Mouse (Mus musculus) hindbrain, embryonic 16.5 days (tissue): Measurements from ENCODE around the gene Zfyve1. TPM values are rescaled to one million over a fixed set of nuclear protein-coding genes. Genes with fewer than 3 reads are reported as not detected.

Experiments
- ATAC-seq: fragments of 200-750 bp; cut with Nextera tagmentation; 2 replicates; pipeline ENCODE4 v1.8.0; 2017; ENCODE audit warnings: moderate TSS enrichment, moderate library complexity
- H3K27ac ChIP-seq: fragments of 300-500 bp; sonication (generic); 2 replicates; pipeline ENCODE4 v1.5.1; 2014; ENCODE audit warnings: low read depth, mild to moderate bottlenecking, control low read depth, low read length, moderate library complexity
- H3K27me3 ChIP-seq: fragments of 300-500 bp; sonication (generic); replicated peaks from 2 replicates; pipeline ENCODE4 v1.6.1; 2014; ENCODE audit warnings: low read length; ENCODE audit not compliant: control insufficient read depth, insufficient read depth
- H3K36me3 ChIP-seq: fragments of 300-500 bp; sonication (generic); 2 replicates; pipeline ENCODE4 v1.6.1; 2014; ENCODE audit warnings: mild to moderate bottlenecking, low read length, moderate library complexity, mixed read lengths; ENCODE audit not compliant: control insufficient read depth, insufficient read depth
- H3K4me1 ChIP-seq: fragments of 300-500 bp; sonication (generic); 2 replicates; pipeline ENCODE4 v1.6.1; 2014; ENCODE audit warnings: low read depth, low read length; ENCODE audit not compliant: control insufficient read depth, insufficient read depth
- H3K4me2 ChIP-seq: fragments of 300-500 bp; sonication (generic); 2 replicates; pipeline ENCODE4 v1.6.1; 2014; ENCODE audit warnings: mild to moderate bottlenecking, low read length, control low read depth, moderate library complexity
- H3K4me3 ChIP-seq: fragments of 300-500 bp; sonication (generic); 2 replicates; pipeline ENCODE4 v1.5.1; 2014; ENCODE audit warnings: mild to moderate bottlenecking, low read length, control low read depth, moderate library complexity
- H3K9ac ChIP-seq: fragments of 300-500 bp; sonication (generic); 2 replicates; pipeline ENCODE4 v1.6.1; 2014; ENCODE audit warnings: low read depth, mild to moderate bottlenecking, control low read depth, low read length, moderate library complexity
- H3K9me3 ChIP-seq: fragments of 300-500 bp; sonication (generic); 2 replicates; pipeline ENCODE4 v1.6.1; 2014; ENCODE audit warnings: mild to moderate bottlenecking, low read length, moderate library complexity; ENCODE audit not compliant: control insufficient read depth
- WGBS: fragments of 180-500 bp; shearing (Covaris S2); extraction: QIAGEN DNeasy Blood & Tissue Kit; methylation state at CpG from one replicate; pipeline ENCODE4 v1.1.7; 2014; 5-methylcytosine and 5-hydroxymethylcytosine counted together
- polyA plus RNA-seq: library from polyadenylated mRNA; unstranded; fragments of >200 nt; fragmentation: Nextera tagmentation; extraction: Ambion mirVana; gene quantifications from 2 replicates; pipeline ENCODE4 v1.2.1, GENCODE M21; 2015

Gene Zfyve1
- polyA plus RNA-seq, 1 experiment from 2014 or later, result 20.8 TPM

DNA sequence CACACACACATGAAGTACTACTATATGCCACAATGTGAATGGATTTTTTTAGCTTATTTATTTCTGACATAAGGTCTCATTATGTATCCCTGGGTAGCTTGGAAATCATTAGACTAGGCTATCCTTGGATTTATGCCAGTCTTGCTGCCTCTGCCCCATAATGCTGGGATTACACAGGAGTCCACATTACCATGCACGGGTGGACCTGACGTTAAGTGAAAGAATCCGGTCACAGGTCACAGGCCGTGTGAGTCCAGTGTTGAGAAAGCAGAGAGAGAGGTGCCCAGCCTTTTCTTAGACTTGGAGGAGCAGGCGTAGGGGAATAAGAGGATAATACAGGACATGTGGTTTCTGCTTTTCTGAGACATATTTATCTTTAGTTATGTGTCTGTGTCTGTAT is 97.8 kb downstream of the Zfyve1 start:
- Histone ChIP-seq H3K9me3 (no peaks in the 10 kb centered on the region), H3K27me3 (no peaks in the 10 kb centered on the region), H3K4me2 (no peak overlapping the region), H3K36me3 (no peaks in the 10 kb centered on the region), H3K9ac (no peak overlapping the region), H3K27ac (no peak overlapping the region), H3K4me1 (no peaks in the 10 kb centered on the region), H3K4me3 (no peak overlapping the region)
- WGBS, result 74% methylated on average over 5 of the region's 5 CpGs
- ATAC-seq, result no peak

DNA sequence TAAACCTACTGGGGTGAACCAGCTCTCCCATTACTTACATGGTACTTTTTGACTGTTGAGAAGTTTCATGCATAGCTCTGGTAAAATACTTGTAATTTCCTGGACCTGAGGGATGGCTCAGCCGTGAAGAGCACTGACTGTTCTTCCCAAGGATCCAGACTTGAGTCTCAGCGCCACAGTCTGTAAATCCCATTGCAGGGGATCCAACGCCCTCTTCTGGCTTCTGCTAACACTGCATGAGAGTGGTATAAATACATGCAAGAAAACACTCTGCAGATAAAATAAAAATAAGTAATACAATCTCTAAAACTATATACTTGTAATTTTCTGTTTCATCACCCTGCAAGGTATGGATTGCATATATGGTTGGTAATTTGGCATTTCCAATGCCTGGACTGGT is 99.1 kb downstream of the Zfyve1 start:
- H3K27ac ChIP-seq, result no peak overlapping the region
- H3K4me3 ChIP-seq, result no peak overlapping the region
- 76% methylated on average over 3 of the region's 3 CpGs for WGBS
- H3K4me1 ChIP-seq, result no peaks in the 10 kb centered on the region
- H3K27me3 ChIP-seq, result no peaks in the 10 kb centered on the region
- H3K9me3 ChIP-seq, result no peaks in the 10 kb centered on the region
- ATAC-seq, result no peak
- no peaks in the 10 kb centered on the region for H3K36me3 ChIP-seq
- no peak overlapping the region for H3K4me2 ChIP-seq
- no peak overlapping the region for H3K9ac ChIP-seq

DNA sequence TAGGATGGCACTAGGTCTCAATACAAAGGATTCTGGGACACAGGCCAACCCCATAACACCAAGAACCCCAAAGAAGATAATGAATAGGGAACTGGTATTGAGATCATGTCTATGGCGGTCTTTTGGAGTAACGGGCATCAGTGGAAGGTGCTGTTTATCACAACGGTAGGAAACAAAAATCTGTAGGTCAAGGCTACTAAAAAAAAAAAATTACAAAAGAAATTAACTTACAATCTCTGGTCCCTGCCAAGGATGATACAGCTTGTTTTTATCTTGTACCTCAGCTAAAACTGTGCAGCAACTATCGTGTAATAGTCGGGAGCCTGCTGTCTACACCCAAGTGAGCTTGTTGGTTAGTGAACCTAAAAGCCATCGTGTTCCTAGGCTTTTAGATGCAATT is 100.3 kb downstream of the Zfyve1 start:
- no peaks in the 10 kb centered on the region for H3K4me1 ChIP-seq
- WGBS, result 87% methylated on average over 6 of the region's 6 CpGs
- H3K9me3 ChIP-seq, result no peaks in the 10 kb centered on the region
- H3K36me3 ChIP-seq, result no peaks in the 10 kb centered on the region
- H3K27ac ChIP-seq, result no peak overlapping the region
- H3K4me3 ChIP-seq, result no peak overlapping the region
- ATAC-seq, result no peak
- no peak overlapping the region for H3K4me2 ChIP-seq
- no peaks in the 10 kb centered on the region for H3K27me3 ChIP-seq
- no peak overlapping the region for H3K9ac ChIP-seq

Other genes with a start within 250 kb of the Zfyve1 start
- gene Dpf3, start 109.5 kb downstream of the Zfyve1 start, polyA plus RNA-seq, result 20.9 and 23.2 TPM in 2 replicates
- gene Dcaf4, start 76.8 kb downstream of the Zfyve1 start, polyA plus RNA-seq, result 47.3 and 48.2 TPM in 2 replicates
- 217 TPM in 2 replicates for gene Rbm25, start 34.0 kb upstream of the Zfyve1 start, polyA plus RNA-seq
- 65.1 and 73.6 TPM in 2 replicates for gene Psen1, start 90.9 kb upstream of the Zfyve1 start, polyA plus RNA-seq
- gene Papln, start 166.4 kb upstream of the Zfyve1 start, polyA plus RNA-seq, result 0.31 and 0.42 TPM in 2 replicates